Mouse (Mus musculus): Measurements from ENCODE around the gene Trnp1. TPM values are rescaled to one million over a fixed set of nuclear protein-coding genes. Genes with fewer than 3 reads are reported as not detected.
"Not testable (repeated sequence)": the region's sequence is repeated elsewhere in the genome, so short reads cannot be mapped to it uniquely, and the experiment has no call there.

Gene Trnp1
- polyA plus RNA-seq, 1 experiment from 2014 or later = 0.70 TPM

GRCm38 (mm10) chr4:133518601-133519368 is 20.4 kb upstream of the Trnp1 start, which contains the start of gene Kdf1:
Gene Kdf1, plus strand, starts transcription at chr4:133518963.
- Histone ChIP-seq H3K4me2 (ENCODE audit: low read depth, low read length) (peak within 1 kb of the TSS; percentile 51), H3K27ac (ENCODE audit: low read length) (peak within 1 kb of the TSS; percentile 90), H3K4me3 (ENCODE audit: low read length) (peak within 1 kb of the TSS; percentile 62), H3K4me1 (ENCODE audit: control insufficient read depth, insufficient read depth, low read length) (peaks cover 4% of the 10 kb centered on the region; the same call in 1 of the 2 replicates), H3K36me3 (ENCODE audit: control insufficient read depth, insufficient read depth, low read length) (no peaks in the 10 kb centered on the region), H3K9me3 (ENCODE audit: control insufficient read depth, low read length) (no peaks in the 10 kb centered on the region), H3K9ac (ENCODE audit: low read depth, low read length) (peak within 1 kb of the TSS; percentile 79), H3K27me3 (replicated peaks; ENCODE audit: control insufficient read depth, insufficient read depth, low read length) (peaks cover 21% of the 10 kb centered on the region)
- 2% methylated on average over 63 of the region's 69 CpGs for WGBS
- peak; percentile 97 for ATAC-seq

- WGBS = 19% methylated on average over 8 of the region's 8 CpGs
- Histone ChIP-seq H3K9ac (ENCODE audit: low read depth, low read length) (no peak overlapping the region), H3K4me3 (ENCODE audit: low read length) (no peak overlapping the region), H3K9me3 (ENCODE audit: control insufficient read depth, low read length) (no peaks in the 10 kb centered on the region), H3K36me3 (ENCODE audit: control insufficient read depth, insufficient read depth, low read length) (no peaks in the 10 kb centered on the region), H3K27ac (ENCODE audit: low read length) (no peak overlapping the region), H3K4me1 (ENCODE audit: control insufficient read depth, insufficient read depth, low read length) (no peaks in the 10 kb centered on the region), H3K27me3 (replicated peaks; ENCODE audit: control insufficient read depth, insufficient read depth, low read length) (0 out of 2 replicates have a peak, but pooled peaks cover 2% of the 10 kb centered on the region), H3K4me2 (ENCODE audit: low read depth, low read length) (no peak overlapping the region)
- ATAC-seq = peak; percentile 83
These were observed 14.6 kb upstream of the Trnp1 start for GRCm38 (mm10) chr4:133512972-133513371.

DNA sequence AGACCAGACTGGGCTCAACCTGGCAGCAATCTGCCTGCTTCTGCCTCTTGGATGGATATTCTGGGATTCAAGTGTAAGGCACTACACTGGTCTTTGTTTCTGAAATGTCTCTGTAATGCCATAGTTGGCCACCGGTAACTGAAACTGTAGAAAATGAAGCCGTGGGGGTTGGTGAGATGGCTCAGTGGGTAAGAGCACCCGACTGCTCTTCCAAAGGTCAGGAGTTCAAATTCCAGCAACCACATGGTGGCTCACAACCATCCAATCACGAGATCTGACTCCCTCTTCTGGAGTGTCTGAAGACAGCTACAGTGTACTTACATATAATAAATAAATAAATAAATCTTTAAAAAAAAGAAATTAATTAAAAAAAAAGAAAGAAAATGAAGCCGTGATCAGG is 14.2 kb upstream of the Trnp1 start:
- not testable (repeated sequence) for H3K27me3 ChIP-seq (replicated peaks; ENCODE audit: control insufficient read depth, insufficient read depth, low read length); H3K4me1 ChIP-seq (ENCODE audit: control insufficient read depth, insufficient read depth, low read length); H3K4me3 ChIP-seq (ENCODE audit: low read length); H3K4me2 ChIP-seq (ENCODE audit: low read depth, low read length); H3K27ac ChIP-seq (ENCODE audit: low read length); H3K36me3 ChIP-seq (ENCODE audit: control insufficient read depth, insufficient read depth, low read length); H3K9me3 ChIP-seq (ENCODE audit: control insufficient read depth, low read length); H3K9ac ChIP-seq (ENCODE audit: low read depth, low read length)
- peak; percentile 58 for ATAC-seq
- 55% methylated on average over 4 of the region's 5 CpGs for WGBS

DNA sequence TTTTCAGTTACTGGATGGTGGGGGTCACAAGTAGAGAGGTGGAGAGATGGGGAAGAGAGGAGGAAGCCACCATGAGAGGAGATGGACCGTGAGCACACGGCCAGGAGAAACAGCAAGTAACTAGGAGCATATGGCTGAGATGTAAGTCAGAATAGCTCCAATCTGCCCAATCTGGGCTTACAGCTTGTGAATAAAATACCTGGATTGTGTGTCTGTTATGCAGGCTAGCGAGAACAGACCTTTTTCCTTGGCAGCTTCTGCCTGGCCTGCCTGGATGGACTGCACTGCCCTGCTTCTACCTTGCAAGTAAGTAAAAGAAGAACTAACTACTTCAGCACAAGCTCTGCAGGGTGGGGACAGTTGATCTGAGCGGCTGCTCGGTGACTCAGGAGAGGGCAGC is 12.7 kb upstream of the Trnp1 start:
- Histone ChIP-seq H3K9me3 (ENCODE audit: control insufficient read depth, low read length) (no peaks in the 10 kb centered on the region), H3K4me2 (ENCODE audit: low read depth, low read length) (no peak overlapping the region), H3K9ac (ENCODE audit: low read depth, low read length) (no peak overlapping the region), H3K36me3 (ENCODE audit: control insufficient read depth, insufficient read depth, low read length) (no peaks in the 10 kb centered on the region), H3K27me3 (replicated peaks; ENCODE audit: control insufficient read depth, insufficient read depth, low read length) (no peaks in the 10 kb centered on the region; the same call in 1 of the 2 replicates), H3K27ac (ENCODE audit: low read length) (no peak overlapping the region), H3K4me3 (ENCODE audit: low read length) (no peak overlapping the region), H3K4me1 (ENCODE audit: control insufficient read depth, insufficient read depth, low read length) (no peaks in the 10 kb centered on the region)
- ATAC-seq = no peak
- 80% methylated on average over 5 of the region's 5 CpGs for WGBS

DNA sequence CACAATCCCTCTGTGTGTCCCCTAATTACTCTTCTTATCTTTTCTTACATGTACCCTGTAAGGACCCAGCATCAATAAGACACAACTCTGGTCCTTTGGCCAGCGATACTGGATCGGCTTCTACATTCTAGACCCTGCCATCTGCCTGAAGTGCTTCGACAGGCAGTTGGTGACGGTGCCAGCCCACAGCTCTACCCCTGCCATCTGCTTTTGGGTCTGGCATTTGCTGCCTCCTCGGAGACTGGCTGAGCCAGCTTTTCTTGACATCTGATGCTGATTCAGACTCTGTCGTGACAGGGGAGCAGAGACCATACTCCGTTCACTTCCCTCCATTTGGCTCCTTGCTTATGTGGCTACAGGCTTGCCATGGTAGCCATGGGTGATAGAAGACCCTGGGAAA is 10.6 kb upstream of the Trnp1 start:
- Histone ChIP-seq H3K4me3 (ENCODE audit: low read length) (no peak overlapping the region), H3K9me3 (ENCODE audit: control insufficient read depth, low read length) (no peaks in the 10 kb centered on the region), H3K27ac (ENCODE audit: low read length) (no peak overlapping the region), H3K36me3 (ENCODE audit: control insufficient read depth, insufficient read depth, low read length) (no peaks in the 10 kb centered on the region), H3K9ac (ENCODE audit: low read depth, low read length) (no peak overlapping the region), H3K4me1 (ENCODE audit: control insufficient read depth, insufficient read depth, low read length) (no peaks in the 10 kb centered on the region), H3K4me2 (ENCODE audit: low read depth, low read length) (no peak overlapping the region), H3K27me3 (replicated peaks; ENCODE audit: control insufficient read depth, insufficient read depth, low read length) (peaks cover 2% of the 10 kb centered on the region)
- no peak for ATAC-seq
- 85% methylated on average over 7 of the region's 7 CpGs for WGBS

- Histone ChIP-seq H3K9ac (ENCODE audit: low read depth, low read length) (no peak overlapping the region), H3K36me3 (ENCODE audit: control insufficient read depth, insufficient read depth, low read length) (no peaks in the 10 kb centered on the region), H3K4me2 (ENCODE audit: low read depth, low read length) (no peak overlapping the region), H3K9me3 (ENCODE audit: control insufficient read depth, low read length) (no peaks in the 10 kb centered on the region), H3K27ac (ENCODE audit: low read length) (no peak overlapping the region), H3K4me3 (ENCODE audit: low read length) (no peak overlapping the region), H3K27me3 (replicated peaks; ENCODE audit: control insufficient read depth, insufficient read depth, low read length) (peaks cover 3% of the 10 kb centered on the region), H3K4me1 (ENCODE audit: control insufficient read depth, insufficient read depth, low read length) (no peaks in the 10 kb centered on the region)
- ATAC-seq = no peak
- 66% methylated on average over 5 of the region's 5 CpGs for WGBS
These were observed 8.2 kb upstream of the Trnp1 start for GRCm38 (mm10) chr4:133506573-133506972.

GRCm38 (mm10) chr4:133504755-133505485 is 6.6 kb upstream of the Trnp1 start:
- Histone ChIP-seq H3K4me1 (ENCODE audit: control insufficient read depth, insufficient read depth, low read length) (no peaks in the 10 kb centered on the region), H3K27ac (ENCODE audit: low read length) (no peak overlapping the region), H3K9ac (ENCODE audit: low read depth, low read length) (no peak overlapping the region), H3K36me3 (ENCODE audit: control insufficient read depth, insufficient read depth, low read length) (no peaks in the 10 kb centered on the region), H3K4me2 (ENCODE audit: low read depth, low read length) (no peak overlapping the region), H3K27me3 (replicated peaks; ENCODE audit: control insufficient read depth, insufficient read depth, low read length) (peaks cover 15% of the 10 kb centered on the region), H3K4me3 (ENCODE audit: low read length) (no peak overlapping the region), H3K9me3 (ENCODE audit: control insufficient read depth, low read length) (no peaks in the 10 kb centered on the region)
- WGBS = 64% methylated on average over 9 of the region's 9 CpGs
- no peak for ATAC-seq

- ATAC-seq = no peak
- no peaks in the 10 kb centered on the region for H3K36me3 ChIP-seq (ENCODE audit: control insufficient read depth, insufficient read depth, low read length)
- H3K4me1 ChIP-seq (ENCODE audit: control insufficient read depth, insufficient read depth, low read length) = no peaks in the 10 kb centered on the region
- WGBS = 57% methylated on average over 5 of the region's 5 CpGs
- H3K9me3 ChIP-seq (ENCODE audit: control insufficient read depth, low read length) = no peaks in the 10 kb centered on the region
- H3K27me3 ChIP-seq (replicated peaks; ENCODE audit: control insufficient read depth, insufficient read depth, low read length) = peaks cover 19% of the 10 kb centered on the region
- H3K4me2 ChIP-seq (ENCODE audit: low read depth, low read length) = no peak overlapping the region
- no peak overlapping the region for H3K4me3 ChIP-seq (ENCODE audit: low read length)
- no peak overlapping the region for H3K9ac ChIP-seq (ENCODE audit: low read depth, low read length)
- no peak overlapping the region for H3K27ac ChIP-seq (ENCODE audit: low read length)
These were observed 6.0 kb upstream of the Trnp1 start for GRCm38 (mm10) chr4:133504300-133504699.

GRCm38 (mm10) chr4:133501514-133501913 is 3.2 kb upstream of the Trnp1 start:
- Histone ChIP-seq H3K27me3 (replicated peaks; ENCODE audit: control insufficient read depth, insufficient read depth, low read length) (peaks cover 47% of the 10 kb centered on the region), H3K4me2 (ENCODE audit: low read depth, low read length) (no peak overlapping the region), H3K4me3 (ENCODE audit: low read length) (no peak overlapping the region), H3K9me3 (ENCODE audit: control insufficient read depth, low read length) (no peaks in the 10 kb centered on the region), H3K9ac (ENCODE audit: low read depth, low read length) (no peak overlapping the region), H3K27ac (ENCODE audit: low read length) (no peak overlapping the region), H3K4me1 (ENCODE audit: control insufficient read depth, insufficient read depth, low read length) (peaks cover 14% of the 10 kb centered on the region), H3K36me3 (ENCODE audit: control insufficient read depth, insufficient read depth, low read length) (no peaks in the 10 kb centered on the region)
- 59% methylated on average over 7 of the region's 7 CpGs for WGBS
- no peak for ATAC-seq
